Mouse (Mus musculus): ENCODE results near the gene Dcun1d4. TPM values are rescaled to one million over a fixed set of nuclear protein-coding genes. Genes with fewer than 3 reads are reported as not detected.
"Not testable (repeated sequence)": the region's sequence is repeated elsewhere in the genome, so short reads cannot be mapped to it uniquely, and the experiment has no call there.

Gene Dcun1d4
- polyA plus RNA-seq (2012; rRNA removed): 3.9 and 5.4 TPM in 2 replicates

DNA sequence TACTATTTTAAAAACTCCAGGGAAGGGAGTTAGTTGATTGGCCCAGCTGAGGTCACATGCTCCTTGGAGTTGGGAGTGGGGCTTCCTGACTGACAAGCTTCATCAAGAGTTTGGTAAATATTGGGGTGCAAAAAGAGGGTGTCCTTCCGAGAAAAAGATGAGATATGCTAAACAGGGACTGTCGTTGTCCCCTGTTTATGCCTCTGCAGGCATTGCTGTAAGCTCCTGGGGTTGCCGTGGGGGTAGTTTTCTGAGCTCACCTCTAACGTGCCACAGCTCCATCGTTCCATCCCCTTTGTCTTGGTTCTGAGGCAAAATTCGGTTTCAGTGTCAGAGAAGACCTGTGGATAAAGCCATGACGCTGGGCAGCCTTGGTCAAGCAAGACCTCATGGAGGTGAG, at the start of gene Dcun1d4:
Gene Dcun1d4 (plus strand): TSS at position 301 of the 400 bp plus-strand sequence.
- no peak for DNase-seq (ENCODE audit: low read depth, low spot score)
- WGBS: 78% methylated on average over 7 of the region's 7 CpGs

- no peak for DNase-seq (ENCODE audit: low read depth, low spot score)
- 19% methylated on average over 14 of the region's 14 CpGs for WGBS
Measured at GRCm38 (mm10) chr5:73431581-73431980, 49.2 kb upstream of the Dcun1d4 start.

GRCm38 (mm10) chr5:73432805-73433204, 48.0 kb upstream of the Dcun1d4 start:
- 84% methylated on average over 6 of the region's 6 CpGs for WGBS
- no peak for DNase-seq (ENCODE audit: low read depth, low spot score)

GRCm38 (mm10) chr5:73434764-73435163, 46.0 kb upstream of the Dcun1d4 start:
- no peak for DNase-seq (ENCODE audit: low read depth, low spot score)
- 74% methylated on average over 7 of the region's 7 CpGs for WGBS

DNA sequence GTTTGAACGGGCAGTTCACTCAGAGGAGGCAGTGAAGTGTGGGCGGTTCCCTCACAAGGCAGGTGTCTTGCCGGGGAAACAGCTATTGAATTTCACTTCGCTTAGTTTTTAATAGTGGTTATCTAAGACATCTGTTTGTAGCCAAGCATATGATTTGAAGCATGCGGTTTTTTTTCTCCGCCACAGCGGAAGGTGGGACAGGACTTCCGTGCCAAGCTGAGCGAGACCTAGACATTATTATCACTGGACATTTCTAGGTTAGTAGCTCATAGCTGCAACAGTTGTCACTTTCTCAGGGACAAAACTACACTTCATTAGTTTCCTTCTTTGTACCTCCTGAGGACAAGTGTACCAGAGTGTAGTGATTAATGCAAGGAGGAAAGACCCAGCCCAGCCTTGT, 38.6 kb upstream of the Dcun1d4 start:
- DNase-seq (ENCODE audit: low read depth, low spot score): no peak
- WGBS: 65% methylated on average over 9 of the region's 9 CpGs

DNA sequence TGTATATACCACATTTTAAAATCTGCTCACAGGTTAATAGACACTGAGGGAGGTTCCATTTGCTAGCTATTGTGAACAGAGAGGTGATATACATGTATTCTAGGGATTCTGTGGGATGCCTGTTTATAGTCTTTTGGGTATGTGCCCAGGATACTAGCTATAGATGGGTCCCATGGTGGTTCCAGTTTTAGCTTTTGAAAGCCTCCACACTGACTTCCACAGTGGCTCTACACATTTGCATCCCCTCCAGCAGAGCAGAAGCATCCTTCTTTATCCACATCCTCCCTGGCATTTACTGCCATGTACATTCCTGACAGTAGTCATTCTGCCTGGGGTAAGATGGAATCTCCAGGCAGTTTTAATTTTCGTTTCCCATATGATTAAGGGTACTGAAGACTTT, 30.5 kb upstream of the Dcun1d4 start:
- no peak for DNase-seq (ENCODE audit: low read depth, low spot score)
- 76% methylated on average over 1 of the region's 1 CpGs for WGBS

DNA sequence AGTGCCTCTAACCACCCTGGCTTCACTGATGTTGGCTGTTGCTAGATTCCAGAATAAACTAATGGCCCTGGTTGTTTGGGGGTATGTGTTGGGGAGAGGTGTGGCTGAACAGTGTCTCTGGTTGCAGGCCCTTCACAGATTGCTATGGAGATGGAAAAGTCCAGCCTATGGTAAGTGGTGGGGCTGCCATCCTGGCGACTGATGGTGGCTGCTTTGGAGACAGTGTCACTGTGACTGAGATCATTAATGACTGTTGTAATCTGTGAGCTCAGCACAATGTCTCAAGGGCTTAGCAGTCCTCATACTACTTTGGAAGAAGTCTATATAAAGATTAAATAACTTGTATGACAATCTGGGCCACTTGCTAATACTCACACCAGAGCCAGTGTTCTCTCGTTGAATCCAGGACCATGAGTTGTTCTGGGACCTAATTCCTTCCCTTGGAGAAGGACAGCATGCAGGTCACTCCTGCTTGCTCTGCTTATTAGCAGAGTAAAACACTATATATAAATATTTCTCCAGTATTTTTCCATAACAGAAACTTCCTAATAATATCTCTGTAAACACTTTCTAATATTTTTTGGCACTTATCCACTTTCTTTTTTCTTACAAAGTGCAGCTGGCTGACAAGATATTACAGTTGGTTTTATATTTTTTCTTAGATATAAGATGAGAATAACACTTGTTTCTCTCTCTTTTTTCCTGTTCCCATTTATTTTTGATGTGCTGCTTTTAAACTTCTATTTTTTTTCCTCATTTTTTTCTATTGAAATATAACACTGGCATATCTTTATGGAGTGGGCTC, 26.1 kb upstream of the Dcun1d4 start:
- 63% methylated on average over 2 of the region's 2 CpGs for WGBS
- no peak for DNase-seq (ENCODE audit: low read depth, low spot score)

DNA sequence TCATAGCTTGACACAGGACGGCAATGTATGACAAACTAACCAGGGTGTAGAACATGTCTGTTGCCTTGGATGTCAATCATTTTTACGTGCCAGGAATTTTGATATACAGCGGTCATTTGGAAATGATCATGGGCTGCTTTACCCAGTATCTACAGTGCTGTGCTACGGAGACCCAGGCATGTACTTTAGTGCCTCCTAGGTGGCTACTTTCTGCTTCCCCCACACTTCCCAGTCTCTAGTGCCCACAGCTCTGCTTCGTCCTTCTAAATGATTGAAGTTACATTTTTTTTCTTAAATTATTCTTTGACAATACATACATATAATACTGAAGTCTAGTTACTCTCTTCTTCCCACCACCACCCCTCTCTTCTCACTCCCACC, 25.5 kb upstream of the Dcun1d4 start:
- 80% methylated on average over 5 of the region's 5 CpGs for WGBS
- DNase-seq (ENCODE audit: low read depth, low spot score): no peak

DNA sequence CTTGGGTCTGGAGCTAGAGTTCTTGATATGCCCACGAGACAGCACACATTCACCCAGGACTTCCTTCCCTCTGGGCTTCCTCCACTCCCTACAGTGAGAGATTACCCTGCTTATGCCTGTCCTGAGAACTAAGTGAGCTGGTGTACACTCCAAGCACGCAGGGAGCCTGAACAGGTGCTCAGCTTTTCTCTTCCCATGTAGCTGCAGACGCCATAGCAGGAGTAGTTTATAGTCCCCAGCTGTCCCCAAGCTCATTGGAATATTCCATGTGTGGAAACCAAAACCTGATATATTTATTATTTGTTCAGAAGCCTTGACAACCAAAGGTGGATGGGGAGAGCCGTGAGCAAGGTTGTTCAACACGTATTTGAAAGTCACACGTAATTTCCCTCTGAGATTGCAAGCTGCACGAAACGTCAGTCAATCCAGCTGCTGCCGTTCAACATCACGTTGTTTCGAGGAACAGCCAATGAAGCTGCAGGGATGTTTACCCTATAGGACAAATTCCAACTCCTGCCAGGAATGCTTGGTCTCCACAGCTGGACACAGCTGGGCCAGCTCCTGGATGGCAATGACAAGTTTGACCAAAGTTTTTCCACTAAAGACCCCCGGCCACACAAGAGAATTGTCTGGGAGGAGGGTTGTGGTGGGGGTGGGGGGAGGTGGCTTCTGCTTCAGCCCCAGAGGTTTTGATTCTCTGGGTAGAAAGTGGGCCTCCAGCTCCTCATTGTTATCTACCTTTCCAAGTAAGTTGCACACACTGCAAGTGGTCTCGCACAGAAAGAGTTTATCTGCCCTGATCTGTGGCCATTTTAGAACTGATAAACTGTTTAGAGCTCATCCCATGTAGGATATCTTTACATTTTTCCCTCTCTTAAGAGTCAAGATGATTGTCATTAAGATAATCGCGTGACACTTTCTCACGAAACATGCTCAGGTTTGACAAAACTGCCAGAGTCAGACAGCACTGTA, 12.1 kb upstream of the Dcun1d4 start:
- DNase-seq (ENCODE audit: low read depth, low spot score): no peak
- 61% methylated on average over 16 of the region's 16 CpGs for WGBS

- WGBS: 77% methylated on average over 20 of the region's 20 CpGs
- no peak for DNase-seq (ENCODE audit: low read depth, low spot score)
Measured at GRCm38 (mm10) chr5:73474412-73475405, 6.1 kb upstream of the Dcun1d4 start.

DNA sequence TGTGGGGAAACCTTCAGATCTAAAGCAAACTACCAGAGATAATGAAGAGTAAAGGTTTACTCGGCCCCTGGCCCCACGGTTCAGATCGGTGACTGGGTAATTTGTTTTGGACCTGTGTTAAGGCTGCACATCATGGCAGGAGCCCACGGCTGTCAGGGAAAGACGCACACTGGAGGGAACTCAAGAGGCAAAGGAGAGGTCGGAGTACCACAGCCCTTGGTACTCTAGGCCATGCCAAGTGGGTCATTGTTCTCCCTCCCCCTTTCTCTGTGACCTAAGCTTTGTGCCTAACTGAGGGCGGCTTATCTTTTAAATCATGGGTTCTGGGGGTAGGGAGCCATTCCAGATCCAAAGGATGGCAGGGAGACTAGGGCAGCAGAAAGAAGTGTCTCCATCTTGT, 601 bp downstream of the Dcun1d4 start:
- DNase-seq (ENCODE audit: low read depth, low spot score): no peak
- WGBS: 85% methylated on average over 7 of the region's 7 CpGs

- 38% methylated on average over 1 of the region's 1 CpGs for WGBS
- DNase-seq (ENCODE audit: low read depth, low spot score): not testable (repeated sequence)
Measured at GRCm38 (mm10) chr5:73482381-73482780, 1.6 kb downstream of the Dcun1d4 start.

DNA sequence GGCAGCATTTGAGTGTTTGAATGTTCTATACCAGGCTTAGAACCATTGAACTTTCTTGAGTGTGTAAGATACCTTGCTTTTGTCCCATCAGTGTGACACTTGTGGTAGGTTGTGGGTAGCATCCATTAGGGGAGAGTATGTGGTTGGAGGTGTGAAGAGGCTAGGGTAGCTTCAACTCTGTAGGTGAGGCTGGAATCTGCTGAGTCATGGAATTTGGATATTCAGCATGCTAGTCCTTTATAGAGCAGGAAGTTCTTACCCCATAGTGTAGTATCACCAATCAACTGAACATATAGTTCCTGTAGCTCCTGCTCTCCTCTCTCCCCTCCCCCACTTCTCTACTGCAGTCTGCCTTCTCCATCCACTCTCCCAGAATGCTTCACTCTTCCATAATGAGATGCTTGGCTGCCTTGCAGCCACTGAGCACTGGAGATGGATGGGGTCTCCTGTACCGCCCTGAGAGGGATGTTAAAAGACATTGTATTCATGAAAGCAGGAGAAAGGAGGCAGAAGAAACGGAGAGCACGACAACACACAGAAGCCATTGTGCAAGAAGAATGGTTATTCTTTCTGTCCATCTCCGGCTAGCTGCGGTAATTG, 3.3 kb downstream of the Dcun1d4 start:
- no peak for DNase-seq (ENCODE audit: low read depth, low spot score)
- 83% methylated on average over 5 of the region's 5 CpGs for WGBS

GRCm38 (mm10) chr5:73486451-73486850, 5.7 kb downstream of the Dcun1d4 start:
- no peak for DNase-seq (ENCODE audit: low read depth, low spot score)
- WGBS: 49% methylated on average over 4 of the region's 4 CpGs

- WGBS: 5% methylated on average over 14 of the region's 14 CpGs
- no peak for DNase-seq (ENCODE audit: low read depth, low spot score)
Measured at GRCm38 (mm10) chr5:73489915-73490314, 9.1 kb downstream of the Dcun1d4 start.

GRCm38 (mm10) chr5:73490596-73491073, 9.8 kb downstream of the Dcun1d4 start:
- DNase-seq (ENCODE audit: low read depth, low spot score): peak; percentile 98
- WGBS: under 1% methylated on average over 37 of the region's 37 CpGs

DNA sequence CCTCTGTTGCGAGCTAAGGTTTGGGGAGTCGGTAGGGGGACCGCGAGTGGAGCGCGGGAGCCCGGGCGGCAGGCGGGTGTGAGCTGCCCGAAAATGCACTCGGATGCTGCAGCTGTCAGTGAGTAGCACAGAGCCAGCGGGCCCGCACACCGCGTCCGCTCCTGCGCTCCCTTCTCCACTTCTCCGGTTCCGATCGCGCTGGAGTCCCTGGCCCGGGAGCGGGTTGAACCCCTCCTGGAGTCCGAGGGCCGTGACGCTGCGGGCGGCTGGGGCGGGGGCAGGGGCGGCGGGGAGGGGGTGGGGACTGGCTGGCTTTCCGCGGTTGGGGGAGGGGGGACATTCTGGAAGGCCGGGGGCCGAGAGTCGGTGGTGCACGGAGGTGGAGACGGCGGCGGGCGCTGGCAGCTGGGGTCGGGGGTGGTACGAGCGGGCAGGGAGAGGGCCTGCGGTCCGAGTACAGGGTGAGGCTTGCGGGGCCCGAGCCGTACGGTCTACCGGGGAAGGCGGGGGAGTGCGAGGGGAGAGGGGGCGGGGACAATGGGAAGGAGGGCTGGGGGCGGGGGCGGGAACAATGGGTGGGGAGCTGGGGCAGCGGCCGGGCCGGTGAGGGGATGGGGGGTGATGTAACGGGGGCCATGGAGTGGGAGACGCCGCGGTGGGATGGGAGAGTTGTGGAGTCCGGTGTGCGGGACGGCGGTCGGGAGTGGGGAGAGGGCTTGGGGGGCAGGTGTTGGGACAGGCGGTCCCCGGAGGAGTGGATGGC, 10.5 kb downstream of the Dcun1d4 start:
- WGBS: 1% methylated on average over 64 of the region's 70 CpGs

More for the DNA sequence above, 10.5 kb downstream of the Dcun1d4 start:
- DNase-seq (ENCODE audit: low read depth, low spot score): no peak
